Mouse (Mus musculus): ENCODE data around the gene Tnni2.

Gene Tnni2

GRCm38 (mm10) chr7:142430160-142430678 is 11.4 kb upstream of the Tnni2 start:
- DNase-seq (ENCODE audit: low read depth): no peak

GRCm38 (mm10) chr7:142431106-142431505 is 10.5 kb upstream of the Tnni2 start:
- DNase-seq (ENCODE audit: low read depth): no peak

GRCm38 (mm10) chr7:142433623-142434022 is 8.0 kb upstream of the Tnni2 start:
- no peak for DNase-seq (ENCODE audit: low read depth)

GRCm38 (mm10) chr7:142434137-142434865 is 7.3 kb upstream of the Tnni2 start, which contains the start of gene Syt8:
Gene Syt8, plus strand, starts transcription at chr7:142434850.
- no peak for DNase-seq (ENCODE audit: low read depth)

- DNase-seq (ENCODE audit: low read depth): peak; percentile 63
These were observed 6.1 kb upstream of the Tnni2 start for GRCm38 (mm10) chr7:142435524-142435923.

GRCm38 (mm10) chr7:142437324-142437723 is 4.3 kb upstream of the Tnni2 start:
- DNase-seq (ENCODE audit: low read depth): no peak

- DNase-seq (ENCODE audit: low read depth): no peak
These were observed 1.6 kb upstream of the Tnni2 start for GRCm38 (mm10) chr7:142439966-142440365.

GRCm38 (mm10) chr7:142440657-142441114 is 922 bp upstream of the Tnni2 start:
- DNase-seq (ENCODE audit: low read depth): no peak

GRCm38 (mm10) chr7:142442081-142442907 is 686 bp downstream of the Tnni2 start:
- no peak for DNase-seq (ENCODE audit: low read depth)

- no peak for DNase-seq (ENCODE audit: low read depth)
These were observed 1.4 kb downstream of the Tnni2 start for GRCm38 (mm10) chr7:142442908-142443420.

- no peak for DNase-seq (ENCODE audit: low read depth)
These were observed 1.9 kb downstream of the Tnni2 start for GRCm38 (mm10) chr7:142443474-142443873.

- DNase-seq (ENCODE audit: low read depth): no peak
These were observed 2.6 kb downstream of the Tnni2 start for GRCm38 (mm10) chr7:142444171-142444570.

GRCm38 (mm10) chr7:142445324-142445723 is 3.7 kb downstream of the Tnni2 start:
- DNase-seq (ENCODE audit: low read depth): no peak

GRCm38 (mm10) chr7:142446264-142446663 is 4.7 kb downstream of the Tnni2 start:
- no peak for DNase-seq (ENCODE audit: low read depth)

- DNase-seq (ENCODE audit: low read depth): no peak
These were observed 7.5 kb downstream of the Tnni2 start for GRCm38 (mm10) chr7:142449038-142449617.

GRCm38 (mm10) chr7:142454706-142455105 is 13.1 kb downstream of the Tnni2 start:
- DNase-seq (ENCODE audit: low read depth): no peak

- DNase-seq (ENCODE audit: low read depth): no peak
These were observed 13.6 kb downstream of the Tnni2 start for GRCm38 (mm10) chr7:142455251-142455650.

GRCm38 (mm10) chr7:142456806-142457205 is 15.2 kb downstream of the Tnni2 start:
- DNase-seq (ENCODE audit: low read depth): no peak

- no peak for DNase-seq (ENCODE audit: low read depth)
These were observed 15.7 kb downstream of the Tnni2 start for GRCm38 (mm10) chr7:142457227-142457811.

GRCm38 (mm10) chr7:142458026-142458425 is 16.4 kb downstream of the Tnni2 start:
- no peak for DNase-seq (ENCODE audit: low read depth)

GRCm38 (mm10) chr7:142458676-142459298 is 17.2 kb downstream of the Tnni2 start:
- no peak for DNase-seq (ENCODE audit: low read depth)

Measured in c-Kit-positive CD71-positive TER-119-negative erythroid progenitor cells, embryonic 14.5 days (primary cell).